Mouse (Mus musculus) liver, embryonic 11.5 days (tissue): Measurements from ENCODE around the gene Vmn1r72. TPM values are rescaled to one million over a fixed set of nuclear protein-coding genes. Genes with fewer than 3 reads are reported as not detected.
"Not testable (repeated sequence)": the region's sequence is repeated elsewhere in the genome, so short reads cannot be mapped to it uniquely, and the experiment has no call there.

Experiments used
- ATAC-seq: fragments of 200-750 bp; cut with Nextera tagmentation; replicated peaks from 2 replicates; pipeline ENCODE4 v1.8.0; 2017; ENCODE audit warnings: moderate number of reproducible peaks, mild to moderate bottlenecking, moderate TSS enrichment, moderate library complexity; ENCODE audit not compliant: low FRiP score
- DNase-seq: peaks from one replicate; pipeline ENCODE4 v3.0.0-alpha.2; 2017; ENCODE audit warnings: low spot score
- H3K27ac ChIP-seq: fragments of 300-500 bp; sonication (generic); 2 replicates; pipeline ENCODE4 v1.5.1; 2014; ENCODE audit warnings: mild to moderate bottlenecking, low read depth, low read length, control low read depth
- H3K27me3 ChIP-seq: fragments of 300-500 bp; sonication (generic); replicated peaks from 2 replicates; pipeline ENCODE4 v1.6.1; 2014; ENCODE audit warnings: low read length, mixed read lengths; ENCODE audit not compliant: control insufficient read depth, insufficient read depth
- H3K36me3 ChIP-seq: fragments of 300-500 bp; sonication (generic); 2 replicates; pipeline ENCODE4 v1.6.1; 2014; ENCODE audit warnings: mild to moderate bottlenecking, low read length, moderate library complexity, mixed read lengths; ENCODE audit not compliant: control insufficient read depth, insufficient read depth
- H3K4me1 ChIP-seq: fragments of 300-500 bp; sonication (generic); replicated peaks from 2 replicates; pipeline ENCODE4 v1.6.1; 2014; ENCODE audit warnings: low read length, mixed read lengths; ENCODE audit not compliant: control insufficient read depth, insufficient read depth
- H3K4me2 ChIP-seq: fragments of 300-500 bp; sonication (generic); 2 replicates; pipeline ENCODE4 v1.6.1; 2014; ENCODE audit warnings: mild to moderate bottlenecking, control low read depth, moderate library complexity
- H3K4me3 ChIP-seq: fragments of 300-500 bp; sonication (generic); 2 replicates; pipeline ENCODE4 v1.5.1; 2014; ENCODE audit warnings: low read depth, low read length, control low read depth
- H3K9ac ChIP-seq: fragments of 300-500 bp; sonication (generic); 2 replicates; pipeline ENCODE4 v1.6.1; 2014; ENCODE audit warnings: low read depth, low read length, control low read depth
- H3K9me3 ChIP-seq: fragments of 300-500 bp; sonication (generic); 2 replicates; pipeline ENCODE4 v1.6.1; 2016; ENCODE audit warnings: low read length, inconsistent platforms, mixed read lengths; ENCODE audit not compliant: control insufficient read depth
- WGBS: fragments of 180-500 bp; shearing (Covaris S2); extraction: QIAGEN DNeasy Blood & Tissue Kit; methylation state at CpG from one replicate; pipeline ENCODE4 v1.1.7; 2014; 5-methylcytosine and 5-hydroxymethylcytosine counted together
- polyA plus RNA-seq: library from polyadenylated mRNA; unstranded; fragments of >200 nt; fragmentation: Nextera tagmentation; extraction: Ambion mirVana; gene quantifications from 2 replicates; pipeline ENCODE4 v1.2.1, GENCODE M21; 2014

The Vmn1r72 gene
- not detected in 2 replicates for polyA plus RNA-seq

DNA sequence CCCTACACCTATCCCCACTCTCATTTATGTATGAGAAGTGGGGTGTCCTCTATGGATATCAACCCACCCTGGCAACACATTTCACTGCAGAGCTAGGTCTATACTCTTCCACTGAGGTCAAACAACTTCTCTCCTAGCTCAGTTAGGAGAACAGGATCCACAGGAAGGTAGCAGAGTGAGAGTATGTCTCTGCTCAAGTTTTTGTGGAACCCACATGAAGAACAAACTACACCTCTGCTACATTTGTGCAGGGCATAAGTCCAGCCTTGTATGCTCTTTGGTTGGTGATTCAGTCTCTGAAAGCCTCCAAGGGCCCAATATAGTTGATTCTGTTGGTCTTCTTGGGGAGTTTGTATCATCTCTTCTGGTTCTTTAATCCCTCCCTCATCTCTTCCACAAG, at the start of gene Vmn1r72:
Vmn1r72 (minus strand) TSS at position 101 of the 400 bp plus-strand sequence.
- ATAC-seq, H3K4me2 ChIP-seq, DNase-seq, H3K36me3 ChIP-seq, H3K9me3 ChIP-seq, H3K27ac ChIP-seq, H3K4me1 ChIP-seq, H3K27me3 ChIP-seq, H3K9ac ChIP-seq, H3K4me3 ChIP-seq: not testable (repeated sequence)

DNA sequence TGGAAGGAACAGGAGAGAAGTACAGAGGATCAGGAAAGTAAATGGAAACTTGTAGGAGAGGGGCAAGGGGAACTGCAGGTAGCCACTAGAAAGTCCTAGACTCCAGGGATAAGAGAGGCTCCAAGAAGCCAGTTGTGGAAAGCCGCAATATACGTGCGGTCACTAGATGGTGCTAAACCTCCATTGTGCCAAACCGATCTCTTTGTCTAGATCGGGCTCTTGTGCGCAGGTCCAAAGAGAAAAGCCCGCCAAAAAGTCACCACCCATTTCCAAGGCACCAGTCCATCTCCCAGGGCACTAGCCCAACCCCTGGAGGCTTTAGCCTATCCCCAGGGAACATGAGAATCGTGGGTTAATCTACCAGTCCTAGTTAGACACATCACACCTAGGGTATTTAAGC, 62.9 kb downstream of the Vmn1r72 start:
- H3K9me3 ChIP-seq, H3K9ac ChIP-seq, H3K27ac ChIP-seq, ATAC-seq, H3K4me2 ChIP-seq, H3K4me1 ChIP-seq, DNase-seq, H3K4me3 ChIP-seq, H3K36me3 ChIP-seq, H3K27me3 ChIP-seq: not testable (repeated sequence)
- 9% methylated on average over 8 of the region's 8 CpGs for WGBS

Other genes starting within 250 kb of the Vmn1r72 start
- not detected in 2 replicates for gene Zscan4-ps2, start 165.8 kb downstream of the Vmn1r72 start, polyA plus RNA-seq
- not detected in 2 replicates for gene Zscan4-ps3, start 70.8 kb downstream of the Vmn1r72 start, polyA plus RNA-seq
- not detected in 2 replicates for gene Vmn1r73, start 50.1 kb upstream of the Vmn1r72 start, polyA plus RNA-seq
- not detected in 2 replicates for gene Vmn1r74, start 153.8 kb upstream of the Vmn1r72 start, polyA plus RNA-seq
- not detected in 2 replicates for gene Vmn1r75, start 194.5 kb upstream of the Vmn1r72 start, polyA plus RNA-seq